Mouse (Mus musculus): ENCODE data around the gene Gm3952. TPM values are rescaled to one million over a fixed set of nuclear protein-coding genes. Genes with fewer than 3 reads are reported as not detected.

Gene Gm3952
- polyA plus RNA-seq (2016; fragmentation: Nextera tagmentation; extraction: Ambion mirVana) = not detected in 2 replicates

GRCm38 (mm10) chr8:128798594-128798993 is at the start of gene Gm3952:
Gene Gm3952, minus strand, starts transcription at chr8:128798694.
- Histone ChIP-seq H3K36me3 (no peaks in the 10 kb centered on the region), H3K27ac (no peak within 1 kb of the TSS), H3K27me3 (ENCODE audit: insufficient read depth, poor library complexity, severe bottlenecking) (no peaks in the 10 kb centered on the region), H3K9me3 (no peaks in the 10 kb centered on the region), H3K4me3 (no peak within 1 kb of the TSS), H3K4me1 (no peaks in the 10 kb centered on the region)
- 85% methylated on average over 1 of the region's 1 CpGs for WGBS
- DNase-seq (ENCODE audit: low spot score) = no peak

- H3K27ac ChIP-seq = no peak overlapping the region
- no peaks in the 10 kb centered on the region for H3K4me1 ChIP-seq
- no peak overlapping the region for H3K4me3 ChIP-seq
- H3K9me3 ChIP-seq = no peaks in the 10 kb centered on the region
- WGBS = 45% methylated on average over 5 of the region's 5 CpGs
- no peaks in the 10 kb centered on the region for H3K36me3 ChIP-seq
- DNase-seq (ENCODE audit: low spot score) = no peak
- no peaks in the 10 kb centered on the region for H3K27me3 ChIP-seq (ENCODE audit: insufficient read depth, poor library complexity, severe bottlenecking)
Measured at GRCm38 (mm10) chr8:128843749-128844148, 45.3 kb upstream of the Gm3952 start.

GRCm38 (mm10) chr8:128812521-128812920 is 14.0 kb upstream of the Gm3952 start:
- DNase-seq (ENCODE audit: low spot score) = no peak
- Histone ChIP-seq H3K4me1 (no peaks in the 10 kb centered on the region), H3K4me3 (no peak overlapping the region), H3K36me3 (no peaks in the 10 kb centered on the region), H3K27ac (no peak overlapping the region), H3K9me3 (no peaks in the 10 kb centered on the region), H3K27me3 (ENCODE audit: insufficient read depth, poor library complexity, severe bottlenecking) (no peaks in the 10 kb centered on the region)
- 80% methylated on average over 4 of the region's 4 CpGs for WGBS

GRCm38 (mm10) chr8:128735692-128736091 is 62.8 kb downstream of the Gm3952 start:
- Histone ChIP-seq H3K27me3 (ENCODE audit: insufficient read depth, poor library complexity, severe bottlenecking) (no peaks in the 10 kb centered on the region), H3K27ac (no peak overlapping the region), H3K36me3 (peaks cover 67% of the 10 kb centered on the region), H3K9me3 (no peaks in the 10 kb centered on the region), H3K4me3 (no peak overlapping the region), H3K4me1 (no peaks in the 10 kb centered on the region)
- WGBS = 94% methylated on average over 3 of the region's 3 CpGs
- DNase-seq (ENCODE audit: low spot score) = no peak

GRCm38 (mm10) chr8:128734118-128734517 is 64.4 kb downstream of the Gm3952 start:
- DNase-seq (ENCODE audit: low spot score) = no peak
- H3K9me3 ChIP-seq = no peaks in the 10 kb centered on the region
- peaks cover 70% of the 10 kb centered on the region for H3K36me3 ChIP-seq
- H3K4me3 ChIP-seq = no peak overlapping the region
- H3K4me1 ChIP-seq = no peaks in the 10 kb centered on the region
- no peaks in the 10 kb centered on the region for H3K27me3 ChIP-seq (ENCODE audit: insufficient read depth, poor library complexity, severe bottlenecking)
- 91% methylated on average over 3 of the region's 3 CpGs for WGBS
- H3K27ac ChIP-seq = no peak overlapping the region

- Histone ChIP-seq H3K4me3 (no peak overlapping the region), H3K4me1 (no peaks in the 10 kb centered on the region), H3K9me3 (no peaks in the 10 kb centered on the region), H3K36me3 (peaks cover 72% of the 10 kb centered on the region), H3K27me3 (ENCODE audit: insufficient read depth, poor library complexity, severe bottlenecking) (no peaks in the 10 kb centered on the region), H3K27ac (no peak overlapping the region)
- no peak for DNase-seq (ENCODE audit: low spot score)
- WGBS = 82% methylated on average over 2 of the region's 2 CpGs
Measured at GRCm38 (mm10) chr8:128732254-128732653, 66.2 kb downstream of the Gm3952 start.

- Histone ChIP-seq H3K4me1 (no peaks in the 10 kb centered on the region), H3K9me3 (no peaks in the 10 kb centered on the region), H3K27me3 (ENCODE audit: insufficient read depth, poor library complexity, severe bottlenecking) (no peaks in the 10 kb centered on the region), H3K4me3 (no peak overlapping the region), H3K27ac (no peak overlapping the region), H3K36me3 (peaks cover 70% of the 10 kb centered on the region)
- WGBS = 98% methylated on average over 1 of the region's 1 CpGs
- no peak for DNase-seq (ENCODE audit: low spot score)
Measured at GRCm38 (mm10) chr8:128727213-128727612, 71.3 kb downstream of the Gm3952 start.

GRCm38 (mm10) chr8:128724819-128725218 is 73.7 kb downstream of the Gm3952 start:
- no peaks in the 10 kb centered on the region for H3K9me3 ChIP-seq

GRCm38 (mm10) chr8:128716184-128716583 is 82.3 kb downstream of the Gm3952 start:
- no peaks in the 10 kb centered on the region for H3K9me3 ChIP-seq
- DNase-seq (ENCODE audit: low spot score) = no peak
- no peak overlapping the region for H3K4me3 ChIP-seq

More at GRCm38 (mm10) chr8:128724819-128725218, 73.7 kb downstream of the Gm3952 start:
- no peak for DNase-seq (ENCODE audit: low spot score)
- Histone ChIP-seq H3K4me1 (no peaks in the 10 kb centered on the region), H3K27me3 (ENCODE audit: insufficient read depth, poor library complexity, severe bottlenecking) (no peaks in the 10 kb centered on the region), H3K27ac (no peak overlapping the region), H3K4me3 (no peak overlapping the region), H3K36me3 (peaks cover 72% of the 10 kb centered on the region)
- 58% methylated on average over 1 of the region's 1 CpGs for WGBS

GRCm38 (mm10) chr8:128709261-128709660 is 89.2 kb downstream of the Gm3952 start:
- DNase-seq (ENCODE audit: low spot score) = peak; percentile 82
- H3K4me1 ChIP-seq = no peaks in the 10 kb centered on the region
- WGBS = 46% methylated on average over 3 of the region's 3 CpGs
- H3K4me3 ChIP-seq = no peak overlapping the region
- no peaks in the 10 kb centered on the region for H3K9me3 ChIP-seq
- no peaks in the 10 kb centered on the region for H3K27me3 ChIP-seq (ENCODE audit: insufficient read depth, poor library complexity, severe bottlenecking)
- H3K36me3 ChIP-seq = peaks cover 70% of the 10 kb centered on the region
- H3K27ac ChIP-seq = no peak overlapping the region

More at GRCm38 (mm10) chr8:128716184-128716583, 82.3 kb downstream of the Gm3952 start:
- Histone ChIP-seq H3K27ac (no peak overlapping the region), H3K27me3 (ENCODE audit: insufficient read depth, poor library complexity, severe bottlenecking) (no peaks in the 10 kb centered on the region), H3K36me3 (peaks cover 91% of the 10 kb centered on the region), H3K4me1 (no peaks in the 10 kb centered on the region)

- H3K36me3 ChIP-seq = peaks cover 30% of the 10 kb centered on the region
- WGBS = 89% methylated on average over 2 of the region's 2 CpGs
- no peak overlapping the region for H3K4me3 ChIP-seq
- no peaks in the 10 kb centered on the region for H3K9me3 ChIP-seq
- peaks cover 14% of the 10 kb centered on the region; the same call in 1 of the 2 replicates for H3K4me1 ChIP-seq
- H3K27ac ChIP-seq = no peak overlapping the region
- no peaks in the 10 kb centered on the region for H3K27me3 ChIP-seq (ENCODE audit: insufficient read depth, poor library complexity, severe bottlenecking)
- no peak for DNase-seq (ENCODE audit: low spot score)
Measured at GRCm38 (mm10) chr8:128704836-128705235, 93.7 kb downstream of the Gm3952 start.

- Histone ChIP-seq H3K4me1 (peaks cover 19% of the 10 kb centered on the region; the same call in 1 of the 2 replicates), H3K36me3 (peaks cover 30% of the 10 kb centered on the region), H3K27me3 (ENCODE audit: insufficient read depth, poor library complexity, severe bottlenecking) (no peaks in the 10 kb centered on the region), H3K27ac (no peak overlapping the region), H3K9me3 (no peaks in the 10 kb centered on the region), H3K4me3 (no peak overlapping the region)
- no peak for DNase-seq (ENCODE audit: low spot score)
- WGBS = 82% methylated on average over 1 of the region's 1 CpGs
Measured at GRCm38 (mm10) chr8:128704376-128704775, 94.1 kb downstream of the Gm3952 start.

- WGBS = 68% methylated on average over 3 of the region's 3 CpGs
- Histone ChIP-seq H3K36me3 (0 out of 2 replicates have a peak, but pooled peaks cover 3% of the 10 kb centered on the region), H3K27me3 (ENCODE audit: insufficient read depth, poor library complexity, severe bottlenecking) (no peaks in the 10 kb centered on the region), H3K4me3 (no peak overlapping the region), H3K4me1 (peaks cover 27% of the 10 kb centered on the region), H3K27ac (no peak overlapping the region), H3K9me3 (no peaks in the 10 kb centered on the region)
- DNase-seq (ENCODE audit: low spot score) = no peak
Measured at GRCm38 (mm10) chr8:128697945-128698344, 100.5 kb downstream of the Gm3952 start.

Measured in heart, embryonic 10.5 days (tissue).